Comparison of ENCODE assay signal across 20 mouse cellular contexts in the genomic region with DNA sequence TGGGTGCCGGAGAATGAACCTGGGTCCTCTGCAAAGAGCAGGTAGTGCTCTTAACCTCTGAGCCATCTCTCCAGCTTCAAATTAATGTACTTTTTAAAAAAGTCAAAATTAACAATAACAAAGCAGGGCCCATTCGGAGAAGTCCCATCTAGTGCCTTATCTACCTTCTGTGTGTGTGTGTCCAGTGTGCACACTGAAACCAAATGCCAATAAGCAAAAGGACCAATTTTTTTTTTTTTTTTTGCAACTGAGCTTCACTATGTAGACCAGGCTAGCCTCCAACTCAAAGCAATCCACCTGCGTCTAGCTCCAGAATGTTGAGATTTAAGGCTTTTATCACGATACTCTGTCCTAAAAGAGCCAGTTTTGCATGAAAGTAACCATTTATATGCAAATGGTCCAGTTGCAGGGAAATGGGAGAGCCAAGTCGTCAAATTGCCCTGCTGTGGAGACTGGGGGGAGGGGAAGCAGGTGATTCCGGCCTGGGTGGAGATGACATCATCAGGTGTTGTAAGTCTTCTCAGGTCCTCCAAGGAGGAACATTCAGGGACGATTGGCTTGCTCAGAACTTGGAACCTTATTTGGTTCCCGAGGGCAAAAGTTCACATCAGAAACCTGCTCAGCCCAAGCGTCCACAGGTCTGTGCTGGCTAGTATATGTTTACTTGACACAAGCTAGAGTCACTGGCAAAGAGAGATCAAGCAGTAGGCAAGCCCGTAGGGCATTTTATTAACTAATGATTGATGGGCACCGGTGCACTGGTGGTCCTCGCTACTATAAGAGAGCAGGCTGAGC. TPM values are rescaled to one million over a fixed set of nuclear protein-coding genes. Genes with fewer than 3 reads are reported as not detected.
DNase-seq lines count a peak whose midpoint lies in the region; ATAC-seq and TF ChIP-seq lines count a peak whose summit lies in the region.
"Had no signal": no experiment of that assay in that cellular context is flagged by ENCODE, and none has a peak within 500 bp of the region (broad histone marks: within the 10 kb centered on the region; RNA-seq: fewer than 3 reads in every experiment).

No protein-coding gene starts in this region.

- H3K4me3 ChIP-seq in kidney, embryonic 15.5 days (replicated peaks), result no peak overlapping the region
- no peak overlapping the region for H3K4me3 ChIP-seq in small intestine, adult 2 months (ENCODE audit: low read depth, low read length)
- H3K4me3 ChIP-seq: forebrain, embryonic 15.5 days; gastrocnemius, adult 2 months; heart, embryonic 15.5 days; left cerebral cortex, adult 2 months; limb, embryonic 10.5 days; midbrain, embryonic 13.5 days had no signal

- no peak overlapping the region for H3K4me2 ChIP-seq in kidney, embryonic 15.5 days
- H3K4me2 ChIP-seq: forebrain, embryonic 15.5 days; heart, embryonic 15.5 days; liver, embryonic 11.5 days; lung, embryonic 14.5 days; midbrain, embryonic 13.5 days had no signal

- no peak for TF ChIP-seq CTCF in small intestine, adult 2 months (IDR thresholded peaks at IDR 0.05; ENCODE audit: extremely low read depth, insufficient read length, insufficient replicate concordance, low read depth, low read length)

- WGBS in kidney, embryonic 15.5 days, result 56% methylated on average over 12 of the region's 12 CpGs
- 53% methylated on average over 12 of the region's 12 CpGs for WGBS in small intestine, adult 2 months

- peak overlapping the region; percentile 59; the same call in 1 of the 2 replicates for H3K27ac ChIP-seq in kidney, embryonic 15.5 days
- H3K27ac ChIP-seq in small intestine, adult 2 months (ENCODE audit: insufficient read depth, low read depth, low read length), result 0 out of 2 replicates have a peak overlapping the region, but pooled peaks have one; percentile 22
- H3K27ac ChIP-seq: forebrain, embryonic 15.5 days; gastrocnemius, adult 2 months; heart, embryonic 15.5 days; hindbrain, postnatal 0 days; left cerebral cortex, adult 2 months; limb, embryonic 10.5 days; midbrain, embryonic 13.5 days had no signal

- no peak for TF ChIP-seq POLR2A in small intestine, adult 2 months (IDR thresholded peaks at IDR 0.05; ENCODE audit: low read depth, low read length)

- 0 out of 2 replicates have a peak, but pooled peaks have one; percentile 52 for ATAC-seq in kidney, embryonic 15.5 days (replicated peaks; ENCODE audit: low FRiP score)
- no peak for ATAC-seq in megakaryocyte progenitor cell, adult 5-6 weeks (replicated peaks; ENCODE audit: poor library complexity)
- ATAC-seq: forebrain, embryonic 15.5 days; hindbrain, postnatal 0 days; midbrain, embryonic 13.5 days had no signal

- DNase-seq in ES-CJ7 (ENCODE audit: low read depth, low spot score) (peak; percentile 98), WW6 (ENCODE audit: low read depth, low spot score) (peak; percentile 64)
- no peak for DNase-seq in cerebellum, adult 18-20 months
- no peak for DNase-seq in cerebellum, adult 9-11 months
- DNase-seq: cerebellum, postnatal 14 days; gastrocnemius, adult 2 months; heart, adult 18-20 months; lung, embryonic 14.5 days; right cerebral cortex, postnatal 25 days; thymus, postnatal 25 days had no signal

- H3K9me3 ChIP-seq in kidney, embryonic 15.5 days (replicated peaks), result no peaks in the 10 kb centered on the region
- H3K9me3 ChIP-seq: forebrain, embryonic 15.5 days; heart, embryonic 15.5 days; limb, embryonic 10.5 days; midbrain, embryonic 13.5 days had no signal

- H3K9ac ChIP-seq in kidney, embryonic 15.5 days, result no peak overlapping the region
- H3K9ac ChIP-seq: forebrain, embryonic 15.5 days; heart, embryonic 15.5 days; lung, embryonic 14.5 days; midbrain, embryonic 13.5 days had no signal

- H3K36me3 ChIP-seq in kidney, embryonic 15.5 days, result no peaks in the 10 kb centered on the region
- H3K36me3 ChIP-seq in small intestine, adult 2 months (ENCODE audit: control insufficient read depth, insufficient read depth, low read length), result no peaks in the 10 kb centered on the region
- H3K36me3 ChIP-seq: forebrain, embryonic 15.5 days; heart, embryonic 15.5 days; limb, embryonic 10.5 days; midbrain, embryonic 13.5 days had no signal

- no peaks in the 10 kb centered on the region for H3K27me3 ChIP-seq in kidney, embryonic 15.5 days
- no peaks in the 10 kb centered on the region for H3K27me3 ChIP-seq in small intestine, adult 2 months (ENCODE audit: control insufficient read depth, insufficient read depth, low read length)
- H3K27me3 ChIP-seq: forebrain, embryonic 15.5 days; heart, embryonic 15.5 days; midbrain, embryonic 13.5 days had no signal

- H3K4me1 ChIP-seq in kidney, embryonic 15.5 days, result peaks cover 6% of the 10 kb centered on the region; the same call in 1 of the 2 replicates
- peaks cover 8% of the 10 kb centered on the region; the same call in 1 of the 2 replicates for H3K4me1 ChIP-seq in small intestine, adult 2 months (ENCODE audit: control insufficient read depth, insufficient read depth, insufficient read length, low read length)
- H3K4me1 ChIP-seq: forebrain, embryonic 15.5 days; heart, embryonic 15.5 days; limb, embryonic 10.5 days; midbrain, embryonic 13.5 days had no signal

RNA-seq across cellular contexts. Expression of a gene that starts 15.1 kb away (rescaled TPM):
- 12.2 and 14.3 TPM in 2 replicates for polyA plus RNA-seq in kidney, embryonic 15.5 days (2015; fragmentation: Nextera tagmentation; extraction: Ambion mirVana)
- 8.1 and 18.6 TPM in 2 replicates for polyA plus RNA-seq in small intestine, adult 2 months (2012; rRNA removed)
- total RNA-seq in megakaryocyte progenitor cell, adult 5-6 weeks (2015), result 44.0 and 65.8 TPM in 2 replicates
- total RNA-seq in megakaryocyte progenitor cell, adult 5-6 weeks (2017), result 56.6 and 72.3 TPM in 2 replicates

RNA-seq across cellular contexts. Expression of a gene that starts 33.4 kb away (rescaled TPM):
- 257 and 264 TPM in 2 replicates for polyA plus RNA-seq in kidney, embryonic 15.5 days (2015; fragmentation: Nextera tagmentation; extraction: Ambion mirVana)
- 31.4 and 58.9 TPM in 2 replicates for polyA plus RNA-seq in small intestine, adult 2 months (2012; rRNA removed)
- 431 and 436 TPM in 2 replicates for total RNA-seq in megakaryocyte progenitor cell, adult 5-6 weeks (2015)
- total RNA-seq in megakaryocyte progenitor cell, adult 5-6 weeks (2017), result 207 and 219 TPM in 2 replicates

RNA-seq across cellular contexts. Expression of a gene that starts 50.8 kb away (rescaled TPM):
- polyA plus RNA-seq in kidney, embryonic 15.5 days (2015; fragmentation: Nextera tagmentation; extraction: Ambion mirVana), result 0.19 TPM in 1 of 2 replicates, not detected in the other
- 0.10 TPM in 1 of 2 replicates, not detected in the other for polyA plus RNA-seq in small intestine, adult 2 months (2012; rRNA removed)
- 0.51 and 0.52 TPM in 2 replicates for total RNA-seq in megakaryocyte progenitor cell, adult 5-6 weeks (2015)
- 1.5 and 3.5 TPM in 2 replicates for total RNA-seq in megakaryocyte progenitor cell, adult 5-6 weeks (2017)
- total RNA-seq: gastrocnemius, adult 2 months; heart, adult 18-20 months had no signal
- polyA plus RNA-seq: forebrain, embryonic 15.5 days; hindbrain, postnatal 0 days; limb, embryonic 10.5 days; midbrain, embryonic 13.5 days had no signal

Comparison
In these comparisons a context has a peak if more than half of its experiments do, and no peak if none do; other contexts are left out.
1. DNase-seq: peak in ES-CJ7 (single experiment) and WW6 (single experiment); none in cerebellum, adult 18-20 months (0 of 2) and cerebellum, adult 9-11 months (single experiment).